Mouse (Mus musculus): ENCODE data around the gene Ttc8. TPM values are rescaled to one million over a fixed set of nuclear protein-coding genes. Genes with fewer than 3 reads are reported as not detected.

Ttc8 gene
- polyA plus RNA-seq, 1 experiment from 2014 or later: 31.0 TPM

GRCm38 (mm10) chr12:98984785-98985184 lies 64.4 kb downstream of the Ttc8 start:
- H3K4me3 ChIP-seq (replicated peaks; ENCODE audit: low read depth, low read length): no peak overlapping the region
- no peaks in the 10 kb centered on the region for H3K9me3 ChIP-seq (replicated peaks; ENCODE audit: low read length)
- no peak overlapping the region for H3K4me2 ChIP-seq (ENCODE audit: low read length)
- ATAC-seq (replicated peaks; ENCODE audit: low FRiP score, low read depth) (no peak), DNase-seq (ENCODE audit: low spot score) (no peak)
- WGBS: 80% methylated on average over 2 of the region's 2 CpGs
- no peaks in the 10 kb centered on the region for H3K36me3 ChIP-seq (ENCODE audit: insufficient read depth, low read length)
- no peak overlapping the region for H3K9ac ChIP-seq (ENCODE audit: low read depth, low read length)
- no peaks in the 10 kb centered on the region for H3K4me1 ChIP-seq (replicated peaks; ENCODE audit: insufficient read depth, low read length)
- no peaks in the 10 kb centered on the region for H3K27me3 ChIP-seq (ENCODE audit: insufficient read depth, low read length)
- no peak for TF ChIP-seq CTCF (IDR thresholded peaks at IDR 0.05; ENCODE audit: low read depth)
- no peak overlapping the region for H3K27ac ChIP-seq

GRCm38 (mm10) chr12:98991076-98991829 lies 70.9 kb downstream of the Ttc8 start:
- ATAC-seq (replicated peaks; ENCODE audit: low FRiP score, low read depth) (no peak), DNase-seq (ENCODE audit: low spot score) (no peak)
- Histone ChIP-seq H3K9me3 (replicated peaks; ENCODE audit: low read length) (no peaks in the 10 kb centered on the region), H3K9ac (ENCODE audit: low read depth, low read length) (no peak overlapping the region), H3K4me1 (replicated peaks; ENCODE audit: insufficient read depth, low read length) (no peaks in the 10 kb centered on the region), H3K4me2 (ENCODE audit: low read length) (no peak overlapping the region), H3K27me3 (ENCODE audit: insufficient read depth, low read length) (no peaks in the 10 kb centered on the region), H3K27ac (no peak overlapping the region), H3K4me3 (replicated peaks; ENCODE audit: low read depth, low read length) (no peak overlapping the region), H3K36me3 (ENCODE audit: insufficient read depth, low read length) (no peaks in the 10 kb centered on the region)
- TF ChIP-seq CTCF (IDR thresholded peaks at IDR 0.05; ENCODE audit: low read depth): no peak
- WGBS: 67% methylated on average over 2 of the region's 2 CpGs

GRCm38 (mm10) chr12:98991830-98992216 lies 71.4 kb downstream of the Ttc8 start:
- 86% methylated on average over 3 of the region's 3 CpGs for WGBS
- ATAC-seq (replicated peaks; ENCODE audit: low FRiP score, low read depth): no peak
- no peak for DNase-seq (ENCODE audit: low spot score)

GRCm38 (mm10) chr12:98993736-98994135 lies 73.4 kb downstream of the Ttc8 start:
- DNase-seq (ENCODE audit: low spot score) (no peak), ATAC-seq (replicated peaks; ENCODE audit: low FRiP score, low read depth) (no peak)
- H3K36me3 ChIP-seq (ENCODE audit: insufficient read depth, low read length): no peaks in the 10 kb centered on the region
- TF ChIP-seq CTCF (IDR thresholded peaks at IDR 0.05; ENCODE audit: low read depth): no peak
- no peak overlapping the region for H3K9ac ChIP-seq (ENCODE audit: low read depth, low read length)
- H3K9me3 ChIP-seq (replicated peaks; ENCODE audit: low read length): no peaks in the 10 kb centered on the region
- 80% methylated on average over 2 of the region's 2 CpGs for WGBS
- H3K4me3 ChIP-seq (replicated peaks; ENCODE audit: low read depth, low read length): no peak overlapping the region
- H3K4me1 ChIP-seq (replicated peaks; ENCODE audit: insufficient read depth, low read length): no peaks in the 10 kb centered on the region
- H3K27ac ChIP-seq: no peak overlapping the region
- no peaks in the 10 kb centered on the region for H3K27me3 ChIP-seq (ENCODE audit: insufficient read depth, low read length)
- H3K4me2 ChIP-seq (ENCODE audit: low read length): no peak overlapping the region

More at GRCm38 (mm10) chr12:98991830-98992216, 71.4 kb downstream of the Ttc8 start:
- no peak overlapping the region for H3K27ac ChIP-seq
- H3K4me2 ChIP-seq (ENCODE audit: low read length): no peak overlapping the region
- H3K27me3 ChIP-seq (ENCODE audit: insufficient read depth, low read length): no peaks in the 10 kb centered on the region
- H3K9me3 ChIP-seq (replicated peaks; ENCODE audit: low read length): no peaks in the 10 kb centered on the region
- H3K4me1 ChIP-seq (replicated peaks; ENCODE audit: insufficient read depth, low read length): no peaks in the 10 kb centered on the region
- no peaks in the 10 kb centered on the region for H3K36me3 ChIP-seq (ENCODE audit: insufficient read depth, low read length)
- TF ChIP-seq CTCF (IDR thresholded peaks at IDR 0.05; ENCODE audit: low read depth): no peak
- H3K9ac ChIP-seq (ENCODE audit: low read depth, low read length): no peak overlapping the region
- H3K4me3 ChIP-seq (replicated peaks; ENCODE audit: low read depth, low read length): no peak overlapping the region

- Histone ChIP-seq H3K27me3 (ENCODE audit: insufficient read depth, low read length) (no peaks in the 10 kb centered on the region), H3K4me3 (replicated peaks; ENCODE audit: low read depth, low read length) (no peak overlapping the region), H3K27ac (no peak overlapping the region), H3K9ac (ENCODE audit: low read depth, low read length) (no peak overlapping the region), H3K4me2 (ENCODE audit: low read length) (no peak overlapping the region), H3K36me3 (ENCODE audit: insufficient read depth, low read length) (no peaks in the 10 kb centered on the region), H3K9me3 (replicated peaks; ENCODE audit: low read length) (no peaks in the 10 kb centered on the region), H3K4me1 (replicated peaks; ENCODE audit: insufficient read depth, low read length) (no peaks in the 10 kb centered on the region)
- no peak for DNase-seq (ENCODE audit: low spot score)
- TF ChIP-seq CTCF (IDR thresholded peaks at IDR 0.05; ENCODE audit: low read depth): no peak
- ATAC-seq (replicated peaks; ENCODE audit: low FRiP score, low read depth): no peak
- 82% methylated on average over 3 of the region's 3 CpGs for WGBS
These were observed 74.0 kb downstream of the Ttc8 start for GRCm38 (mm10) chr12:98994366-98994765.

- no peaks in the 10 kb centered on the region for H3K4me1 ChIP-seq (replicated peaks; ENCODE audit: insufficient read depth, low read length)
- 91% methylated on average over 1 of the region's 1 CpGs for WGBS
- H3K36me3 ChIP-seq (ENCODE audit: insufficient read depth, low read length): no peaks in the 10 kb centered on the region
- TF ChIP-seq CTCF (IDR thresholded peaks at IDR 0.05; ENCODE audit: low read depth): no peak
- DNase-seq (ENCODE audit: low spot score) (no peak), ATAC-seq (replicated peaks; ENCODE audit: low FRiP score, low read depth) (no peak)
- no peak overlapping the region for H3K9ac ChIP-seq (ENCODE audit: low read depth, low read length)
- H3K27ac ChIP-seq: no peak overlapping the region
- no peaks in the 10 kb centered on the region for H3K9me3 ChIP-seq (replicated peaks; ENCODE audit: low read length)
- H3K4me3 ChIP-seq (replicated peaks; ENCODE audit: low read depth, low read length): no peak overlapping the region
- H3K4me2 ChIP-seq (ENCODE audit: low read length): no peak overlapping the region
- H3K27me3 ChIP-seq (ENCODE audit: insufficient read depth, low read length): no peaks in the 10 kb centered on the region
These were observed 75.5 kb downstream of the Ttc8 start for GRCm38 (mm10) chr12:98995881-98996280.

- Histone ChIP-seq H3K9me3 (replicated peaks; ENCODE audit: low read length) (no peaks in the 10 kb centered on the region), H3K9ac (ENCODE audit: low read depth, low read length) (no peak overlapping the region), H3K36me3 (ENCODE audit: insufficient read depth, low read length) (no peaks in the 10 kb centered on the region), H3K4me2 (ENCODE audit: low read length) (no peak overlapping the region), H3K27me3 (ENCODE audit: insufficient read depth, low read length) (no peaks in the 10 kb centered on the region), H3K4me1 (replicated peaks; ENCODE audit: insufficient read depth, low read length) (no peaks in the 10 kb centered on the region), H3K4me3 (replicated peaks; ENCODE audit: low read depth, low read length) (no peak overlapping the region), H3K27ac (no peak overlapping the region)
- no peak for DNase-seq (ENCODE audit: low spot score)
- no peak for ATAC-seq (replicated peaks; ENCODE audit: low FRiP score, low read depth)
- WGBS: 31% methylated on average over 6 of the region's 6 CpGs
- no peak for TF ChIP-seq CTCF (IDR thresholded peaks at IDR 0.05; ENCODE audit: low read depth)
These were observed 76.2 kb downstream of the Ttc8 start for GRCm38 (mm10) chr12:98996581-98996988.

All from kidney, postnatal 0 days (tissue).